Mouse (Mus musculus): Measurements from ENCODE around the gene Parp11.
"Not testable (repeated sequence)": the region's sequence is repeated elsewhere in the genome, so short reads cannot be mapped to it uniquely, and the experiment has no call there.

The Parp11 gene

GRCm38 (mm10) chr6:127496841-127497656 lies 50.4 kb downstream of the Parp11 start:
- DNase-seq (ENCODE audit: low spot score) = no peak

- DNase-seq (ENCODE audit: low spot score) = no peak
Observed at GRCm38 (mm10) chr6:127500119-127500518, 53.5 kb downstream of the Parp11 start.

GRCm38 (mm10) chr6:127500806-127501205 lies 54.2 kb downstream of the Parp11 start:
- DNase-seq (ENCODE audit: low spot score) = no peak

- DNase-seq (ENCODE audit: low spot score) = peak; percentile 70
Observed at GRCm38 (mm10) chr6:127502530-127502929, 55.9 kb downstream of the Parp11 start.

- DNase-seq (ENCODE audit: low spot score) = not testable (repeated sequence)
Observed at GRCm38 (mm10) chr6:127513776-127514175, 67.1 kb downstream of the Parp11 start.

- no peak for DNase-seq (ENCODE audit: low spot score)
Observed at GRCm38 (mm10) chr6:127521176-127521575, 74.5 kb downstream of the Parp11 start.

- no peak for DNase-seq (ENCODE audit: low spot score)
Observed at GRCm38 (mm10) chr6:127522326-127522725, 75.7 kb downstream of the Parp11 start.

GRCm38 (mm10) chr6:127524442-127524841 lies 77.8 kb downstream of the Parp11 start:
- DNase-seq (ENCODE audit: low spot score) = peak; percentile 93

DNA sequence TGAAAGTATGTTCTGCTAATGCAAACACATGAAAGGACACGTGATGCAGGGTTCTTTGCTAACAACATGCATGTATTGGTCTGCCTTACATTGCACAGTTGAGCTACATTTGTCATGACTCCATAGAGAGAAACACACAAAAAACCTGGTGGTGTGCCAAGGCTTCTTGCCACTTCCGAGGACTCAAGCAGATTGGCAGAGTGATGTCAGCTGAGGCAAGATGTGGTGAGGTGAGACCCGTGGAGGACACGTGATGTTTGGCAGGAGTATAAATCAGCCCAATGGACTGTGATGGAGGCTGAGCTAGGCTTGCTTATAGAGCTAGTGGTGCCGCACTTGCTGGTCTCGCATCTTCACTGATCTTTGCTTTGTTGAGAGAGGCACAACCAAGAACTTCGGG lies 82.0 kb downstream of the Parp11 start:
- no peak for DNase-seq (ENCODE audit: low spot score)

- DNase-seq (ENCODE audit: low spot score) = no peak
Observed at GRCm38 (mm10) chr6:127529451-127529850, 82.8 kb downstream of the Parp11 start.

DNA sequence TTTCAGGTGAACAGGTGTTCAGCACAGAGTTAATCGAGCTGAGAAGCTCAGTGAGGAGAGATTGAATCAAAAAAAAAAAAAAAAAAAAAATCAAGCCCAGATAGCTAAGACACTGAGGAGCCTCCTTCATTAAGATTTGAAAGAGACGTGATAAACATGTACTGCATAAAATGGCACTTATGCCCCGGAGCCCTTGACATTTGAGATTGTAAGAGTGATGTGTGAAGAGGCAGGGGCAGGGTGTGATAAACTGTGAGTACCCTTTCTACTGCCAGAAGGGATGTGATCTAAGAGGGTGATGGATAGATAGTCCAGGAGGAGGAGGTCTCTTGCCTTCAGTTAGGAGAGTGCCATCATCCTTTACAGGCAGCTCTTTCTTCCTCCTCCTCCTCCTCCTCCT lies 83.6 kb downstream of the Parp11 start:
- no peak for DNase-seq (ENCODE audit: low spot score)

- DNase-seq (ENCODE audit: low spot score) = no peak
Observed at GRCm38 (mm10) chr6:127531412-127532205, 85.0 kb downstream of the Parp11 start.

- DNase-seq (ENCODE audit: low spot score) = no peak
Observed at GRCm38 (mm10) chr6:127532304-127532703, 85.7 kb downstream of the Parp11 start.

- DNase-seq (ENCODE audit: low spot score) = no peak
Observed at GRCm38 (mm10) chr6:127533766-127534165, 87.1 kb downstream of the Parp11 start.

DNA sequence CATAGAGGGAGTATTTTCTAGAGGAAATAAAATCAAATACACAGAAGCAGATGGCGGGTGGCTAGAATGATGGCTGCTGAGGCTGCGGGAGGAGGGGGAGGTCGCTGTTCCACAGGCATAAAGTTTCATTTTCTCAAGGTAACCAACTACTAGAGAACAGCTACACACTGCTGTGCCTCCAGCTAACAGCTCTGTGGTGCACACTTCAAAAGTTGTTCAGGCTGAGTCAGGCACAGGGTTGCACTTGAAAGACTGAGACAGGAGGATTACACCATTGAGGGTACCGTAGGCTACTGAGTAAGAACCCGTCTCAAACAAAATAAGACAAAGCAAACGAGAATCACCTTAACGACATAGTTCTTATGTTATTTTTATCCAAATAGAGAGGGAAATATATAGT lies 90.4 kb downstream of the Parp11 start:
- DNase-seq (ENCODE audit: low spot score) = no peak

- DNase-seq (ENCODE audit: low spot score) = no peak
Observed at GRCm38 (mm10) chr6:127538118-127538517, 91.5 kb downstream of the Parp11 start.

GRCm38 (mm10) chr6:127539226-127539625 lies 92.6 kb downstream of the Parp11 start:
- no peak for DNase-seq (ENCODE audit: low spot score)

DNA sequence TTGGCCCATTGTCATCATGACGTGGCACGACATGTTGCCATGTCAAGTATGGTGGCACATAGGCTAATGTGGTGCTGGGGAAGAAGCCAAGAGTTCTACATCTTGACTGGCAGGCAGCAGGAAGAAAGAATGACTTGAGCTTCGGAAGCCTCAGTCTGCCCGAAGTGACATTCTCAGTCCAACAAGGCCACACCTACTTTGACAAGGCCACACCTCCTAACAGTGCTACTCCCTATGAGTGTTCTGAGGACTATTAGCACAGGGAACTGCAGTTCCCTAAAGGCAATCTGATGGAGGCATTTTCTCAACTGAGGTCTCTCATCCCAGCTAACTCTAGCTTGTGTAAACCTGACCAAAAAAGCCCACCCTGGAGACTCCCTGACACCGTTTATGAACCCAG lies 93.0 kb downstream of the Parp11 start:
- DNase-seq (ENCODE audit: low spot score) = no peak

- DNase-seq (ENCODE audit: low spot score) = no peak
Observed at GRCm38 (mm10) chr6:127540517-127540916, 93.9 kb downstream of the Parp11 start.

GRCm38 (mm10) chr6:127541617-127542374 lies 95.2 kb downstream of the Parp11 start:
- peak; percentile 91 for DNase-seq (ENCODE audit: low spot score)
